Mouse (Mus musculus): ENCODE measurements at regions not wholly inside any gene's neighbourhood (a gene's known extent, or its start where the extent isn't known, plus 50 kb on each side); places are given as distances from the start of the nearest gene placed in this dataset.

GRCm38 (mm10) chr11:84760622-84761196, 58.6 kb downstream of the Mrm1 start:
- peak; percentile 74 to 80 for DNase-seq

GRCm38 (mm10) chr11:84759478-84759986, 59.8 kb downstream of the Mrm1 start:
- DNase-seq: peak; percentile 78 to 84

GRCm38 (mm10) chr11:84752007-84752406, 67.3 kb downstream of the Mrm1 start:
- DNase-seq: peak; percentile 44 to 47

- peak; percentile 57 to 68 for DNase-seq
Measured at GRCm38 (mm10) chr11:84749490-84750349, 69.6 kb downstream of the Mrm1 start.

GRCm38 (mm10) chr11:84738769-84739589, 80.3 kb downstream of the Mrm1 start:
- DNase-seq: peak; percentile 74 to 81

- DNase-seq: no peak
Measured at GRCm38 (mm10) chr11:84738128-84738527, 81.2 kb downstream of the Mrm1 start.

GRCm38 (mm10) chr11:84731890-84732289, 87.4 kb downstream of the Mrm1 start:
- DNase-seq: no peak

- DNase-seq: no peak
Measured at GRCm38 (mm10) chr11:84730218-84730617, 89.1 kb downstream of the Mrm1 start.

- DNase-seq: no peak
Measured at GRCm38 (mm10) chr11:84729189-84729588, 90.1 kb downstream of the Mrm1 start.

- DNase-seq: no peak
Measured at GRCm38 (mm10) chr11:84725936-84726613, 93.2 kb downstream of the Mrm1 start.

- DNase-seq: no peak
Measured at GRCm38 (mm10) chr11:84725177-84725792, 94.0 kb downstream of the Mrm1 start.

- peak; percentile 83 to 88 for DNase-seq
Measured at GRCm38 (mm10) chr11:84724080-84724479, 95.2 kb downstream of the Mrm1 start.

GRCm38 (mm10) chr11:84722658-84723201, 96.6 kb downstream of the Mrm1 start:
- DNase-seq: no peak

- peak; percentile 54 to 63 for DNase-seq
Measured at GRCm38 (mm10) chr11:84721979-84722378, 97.3 kb downstream of the Mrm1 start.

- peak; percentile 44 to 59 for DNase-seq
Measured at GRCm38 (mm10) chr11:84721150-84721549, 98.2 kb downstream of the Mrm1 start.

GRCm38 (mm10) chr11:84719781-84720180, 99.5 kb downstream of the Mrm1 start:
- DNase-seq: no peak

GRCm38 (mm10) chr11:84712731-84713130, 106.6 kb downstream of the Mrm1 start:
- no peak for DNase-seq

- DNase-seq: no peak
Measured at GRCm38 (mm10) chr11:84711886-84712285, 107.4 kb downstream of the Mrm1 start.

- no peak for DNase-seq
Measured at GRCm38 (mm10) chr11:84708222-84708730, 111.0 kb downstream of the Mrm1 start.

- DNase-seq: peak; percentile 73 to 84
Measured at GRCm38 (mm10) chr11:84707772-84708171, 111.5 kb downstream of the Mrm1 start.

- peak; percentile 66 to 72 for DNase-seq
Measured at GRCm38 (mm10) chr11:84706692-84707091, 112.6 kb downstream of the Mrm1 start.

Measured in cerebellum, postnatal 10 days (tissue).